Mouse (Mus musculus) limb, embryonic 11.5 days (tissue): ENCODE data around the gene Spata33. TPM values are rescaled to one million over a fixed set of nuclear protein-coding genes. Genes with fewer than 3 reads are reported as not detected.
"Not testable (repeated sequence)": the region's sequence is repeated elsewhere in the genome, so short reads cannot be mapped to it uniquely, and the experiment has no call there.

Experiments used
- ATAC-seq: fragments of 200-750 bp; cut with Nextera tagmentation; 2 replicates; pipeline ENCODE4 v1.8.0; 2017; ENCODE audit warnings: low read depth; ENCODE audit not compliant: insufficient number of reproducible peaks, low FRiP score, low TSS enrichment
- DNase-seq: peaks from one replicate; pipeline ENCODE4 v3.0.0-alpha.2; 2015; ENCODE audit warnings: low spot score
- H3K27ac ChIP-seq: fragments of 300-500 bp; sonication (generic); replicated peaks from 2 replicates; pipeline ENCODE4 v1.5.1; 2014; ENCODE audit warnings: low read depth, mild to moderate bottlenecking, low read length
- H3K27me3 ChIP-seq: fragments of 300-500 bp; sonication (generic); 2 replicates; pipeline ENCODE4 v1.6.1; 2014; ENCODE audit warnings: mild to moderate bottlenecking, low read length, mixed read lengths; ENCODE audit not compliant: control insufficient read depth, insufficient read depth
- H3K36me3 ChIP-seq: fragments of 300-500 bp; sonication (generic); 2 replicates; pipeline ENCODE4 v1.6.1; 2014; ENCODE audit warnings: mild to moderate bottlenecking, low read length, moderate library complexity, mixed read lengths; ENCODE audit not compliant: control insufficient read depth, insufficient read depth
- H3K4me1 ChIP-seq: fragments of 300-500 bp; sonication (generic); 2 replicates; pipeline ENCODE4 v1.6.1; 2014; ENCODE audit warnings: low read length, mixed read lengths; ENCODE audit not compliant: control insufficient read depth, insufficient read depth
- H3K4me2 ChIP-seq: fragments of 300-500 bp; sonication (generic); 2 replicates; pipeline ENCODE4 v1.6.1; 2014; ENCODE audit warnings: low read depth, mild to moderate bottlenecking, moderate library complexity; ENCODE audit not compliant: severe bottlenecking
- H3K4me3 ChIP-seq: fragments of 300-500 bp; sonication (generic); 2 replicates; pipeline ENCODE4 v1.5.1; 2014; ENCODE audit warnings: low read depth, low read length
- H3K9ac ChIP-seq: fragments of 300-500 bp; sonication (generic); 2 replicates; pipeline ENCODE4 v1.6.1; 2014; ENCODE audit warnings: mild to moderate bottlenecking, low read length
- H3K9me3 ChIP-seq: fragments of 300-500 bp; sonication (generic); 2 replicates; pipeline ENCODE4 v1.6.1; 2016; ENCODE audit warnings: low read length; ENCODE audit not compliant: control insufficient read depth
- WGBS: fragments of 180-500 bp; shearing (Covaris S2); extraction: QIAGEN DNeasy Blood & Tissue Kit; methylation state at CpG from one replicate; pipeline ENCODE4 v1.1.7; 2014; 5-methylcytosine and 5-hydroxymethylcytosine counted together
- polyA plus RNA-seq: library from polyadenylated mRNA; unstranded; fragments of >200 nt; fragmentation: Nextera tagmentation; extraction: Ambion mirVana; gene quantifications from 2 replicates; pipeline ENCODE4 v1.2.1, GENCODE M21; 2014

Gene Spata33
- polyA plus RNA-seq, 1 experiment from 2014 or later = 3.3 TPM

DNA sequence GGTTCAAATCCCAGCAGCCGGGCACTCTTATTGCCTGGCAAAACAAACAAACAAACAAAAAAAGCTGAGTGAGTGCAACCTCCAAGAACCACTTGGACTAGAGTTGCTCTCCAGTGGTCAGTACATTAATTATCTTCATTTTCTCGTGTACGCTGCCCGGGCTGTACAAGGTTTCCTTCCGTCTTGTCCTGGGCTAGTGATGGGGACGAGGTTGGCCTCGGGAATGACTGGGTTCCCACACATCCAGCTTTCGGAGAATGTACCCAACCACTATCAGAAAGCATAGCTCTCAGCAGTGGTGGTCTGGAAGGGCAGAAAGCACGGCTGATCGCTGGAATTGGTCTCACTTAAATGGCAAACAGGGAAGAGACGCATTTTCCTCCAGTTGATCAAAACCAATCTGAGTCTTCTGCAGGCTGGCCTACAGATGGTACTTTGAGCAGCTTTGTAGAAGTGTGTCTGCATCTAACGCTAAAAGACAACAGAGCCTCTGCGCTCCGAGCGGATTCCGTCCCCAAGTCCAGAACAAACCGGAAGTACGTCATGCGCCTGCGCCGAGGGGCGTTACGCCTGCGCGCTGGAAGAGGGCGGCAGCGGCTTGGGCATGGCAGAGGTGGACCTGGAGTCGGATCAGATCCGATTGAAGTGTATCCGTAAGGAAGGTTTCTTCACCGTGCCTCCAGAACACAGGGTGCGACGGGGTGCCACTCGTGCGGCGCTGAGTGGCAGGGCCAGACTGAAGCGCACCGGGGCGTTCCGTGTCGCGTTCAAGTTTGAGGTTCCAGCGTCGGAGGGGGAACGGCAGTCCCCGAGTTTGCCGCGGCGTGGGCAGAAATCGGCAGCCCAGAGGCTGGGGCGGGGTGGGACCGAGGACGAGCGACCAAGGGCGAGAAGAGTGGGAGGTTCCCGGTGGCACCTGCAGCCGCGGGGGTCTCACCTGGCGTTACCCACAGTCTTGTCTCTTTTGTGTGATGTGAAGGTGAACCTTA is 11.9 kb downstream of the Spata33 start, which contains the start of gene Cdk10:
TSS of gene Cdk10 (plus strand) at position 565 of the 989 bp plus-strand sequence.
- Histone ChIP-seq H3K9ac (peak within 1 kb of the TSS; percentile 90), H3K27me3 (no peaks in the 10 kb centered on the region; the same call in 1 of the 2 replicates), H3K27ac (peak within 1 kb of the TSS; percentile 72), H3K36me3 (0 out of 2 replicates have a peak, but pooled peaks cover 4% of the 10 kb centered on the region), H3K4me2 (peak within 1 kb of the TSS; percentile 83), H3K4me3 (peak within 1 kb of the TSS; percentile 91), H3K4me1 (peaks cover 9% of the 10 kb centered on the region; the same call in 1 of the 2 replicates), H3K9me3 (no peaks in the 10 kb centered on the region)
- WGBS = 3% methylated on average over 59 of the region's 59 CpGs
- peak; percentile 79 for ATAC-seq
- DNase-seq = peak; percentile 94

DNA sequence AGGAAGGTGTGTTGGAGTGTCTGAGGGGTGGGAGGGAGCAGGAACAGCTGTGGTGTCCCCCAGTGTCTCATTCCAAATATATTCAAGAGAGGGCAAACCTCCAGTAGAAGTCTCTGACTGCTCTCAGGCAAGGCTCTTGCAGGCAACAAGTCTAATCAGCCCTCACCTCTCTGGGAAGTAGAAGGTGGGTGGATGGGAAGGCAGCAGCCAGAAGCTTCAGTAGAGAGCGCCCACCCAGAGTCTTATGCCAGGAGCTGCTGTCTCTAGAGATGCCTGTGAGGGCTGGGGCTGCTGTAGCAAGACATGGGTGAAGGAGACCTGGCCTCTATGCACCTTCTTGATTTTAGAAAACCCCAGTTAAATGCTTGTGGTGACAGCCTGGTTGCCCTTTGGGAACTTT is 15.8 kb downstream of the Spata33 start:
- no peaks in the 10 kb centered on the region for H3K9me3 ChIP-seq
- WGBS = 90% methylated on average over 1 of the region's 1 CpGs
- no peak overlapping the region for H3K27ac ChIP-seq
- H3K4me3 ChIP-seq = no peak overlapping the region
- peaks cover 9% of the 10 kb centered on the region; the same call in 1 of the 2 replicates for H3K4me1 ChIP-seq
- H3K27me3 ChIP-seq = no peaks in the 10 kb centered on the region
- H3K36me3 ChIP-seq = 0 out of 2 replicates have a peak, but pooled peaks cover 4% of the 10 kb centered on the region
- H3K9ac ChIP-seq = no peak overlapping the region
- DNase-seq (no peak), ATAC-seq (no peak)
- H3K4me2 ChIP-seq = no peak overlapping the region

DNA sequence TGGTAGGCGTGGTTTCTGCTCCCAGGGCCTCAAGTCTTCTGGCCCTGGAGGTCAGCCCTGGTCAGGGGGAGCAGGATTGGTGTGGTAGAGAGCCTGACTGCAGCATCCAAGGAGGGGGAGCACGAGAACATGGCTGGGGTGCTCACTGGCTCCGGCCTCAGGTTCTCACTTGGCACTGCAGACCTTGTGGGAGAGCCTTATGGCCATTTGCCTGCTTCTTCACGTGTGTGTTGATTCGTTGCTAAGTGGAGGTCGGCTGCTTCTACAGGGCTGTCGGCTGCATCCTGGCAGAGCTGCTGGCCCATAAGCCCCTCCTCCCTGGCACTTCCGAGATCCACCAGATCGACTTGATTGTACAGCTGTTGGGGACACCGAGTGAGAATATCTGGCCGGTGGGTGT is 17.7 kb downstream of the Spata33 start:
- H3K4me1 ChIP-seq, DNase-seq, ATAC-seq, H3K4me2 ChIP-seq, H3K4me3 ChIP-seq, H3K27ac ChIP-seq, H3K36me3 ChIP-seq, H3K9me3 ChIP-seq, H3K9ac ChIP-seq: not testable (repeated sequence)
- 83% methylated on average over 9 of the region's 11 CpGs for WGBS
- peaks cover 16% of the 10 kb centered on the region for H3K27me3 ChIP-seq

DNA sequence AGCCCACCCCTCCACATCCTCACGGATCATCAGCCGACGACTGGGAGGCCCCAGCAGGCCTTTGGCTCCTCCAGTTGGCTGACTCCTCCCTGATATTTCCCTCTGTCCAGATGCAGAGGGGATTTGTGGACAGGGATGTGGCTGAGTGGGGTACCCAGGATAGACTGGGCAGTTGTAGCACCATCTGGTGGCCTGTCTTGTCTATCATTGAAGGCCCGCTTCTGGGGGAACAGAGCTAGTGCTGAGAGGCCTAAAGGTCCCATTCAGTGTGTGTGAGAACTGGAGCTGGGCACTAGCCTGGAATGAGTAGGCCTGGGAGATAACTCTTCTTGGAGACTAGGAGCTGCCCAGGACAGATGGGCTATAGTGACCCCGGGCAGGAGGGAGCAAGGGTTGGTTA is 19.1 kb downstream of the Spata33 start:
- H3K9me3 ChIP-seq = no peaks in the 10 kb centered on the region
- H3K4me2 ChIP-seq = no peak overlapping the region
- no peak overlapping the region for H3K27ac ChIP-seq
- 59% methylated on average over 5 of the region's 5 CpGs for WGBS
- DNase-seq (no peak), ATAC-seq (no peak)
- 0 out of 2 replicates have a peak, but pooled peaks cover 4% of the 10 kb centered on the region for H3K36me3 ChIP-seq
- peaks cover 22% of the 10 kb centered on the region for H3K27me3 ChIP-seq
- no peak overlapping the region for H3K4me3 ChIP-seq
- H3K9ac ChIP-seq = no peak overlapping the region
- peaks cover 7% of the 10 kb centered on the region; the same call in 1 of the 2 replicates for H3K4me1 ChIP-seq

DNA sequence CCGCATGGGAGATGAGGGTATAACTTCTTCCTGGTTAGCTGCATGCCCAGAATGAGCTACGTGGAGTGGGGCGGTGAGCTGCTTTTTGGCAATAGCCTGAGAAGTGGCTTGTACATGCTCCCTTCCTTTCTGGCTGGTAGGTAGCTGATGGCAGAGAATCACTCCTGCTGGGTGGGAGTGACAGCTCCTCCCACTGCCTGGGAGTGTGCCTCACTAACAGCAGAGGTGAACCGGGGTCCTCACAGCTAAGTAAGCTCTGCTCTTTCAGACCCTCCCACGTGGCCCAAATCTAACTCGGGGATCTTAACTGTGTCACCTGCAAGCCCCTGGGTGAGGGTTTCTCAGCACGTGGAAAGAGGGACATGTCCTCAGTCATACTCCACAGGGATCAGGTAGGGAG is 19.9 kb downstream of the Spata33 start:
- Histone ChIP-seq H3K27ac (no peak overlapping the region), H3K9me3 (no peaks in the 10 kb centered on the region), H3K4me2 (no peak overlapping the region), H3K4me3 (no peak overlapping the region), H3K4me1 (peaks cover 7% of the 10 kb centered on the region; the same call in 1 of the 2 replicates), H3K27me3 (peaks cover 22% of the 10 kb centered on the region), H3K36me3 (0 out of 2 replicates have a peak, but pooled peaks cover 4% of the 10 kb centered on the region), H3K9ac (no peak overlapping the region)
- ATAC-seq (no peak), DNase-seq (no peak)
- WGBS = 21% methylated on average over 7 of the region's 7 CpGs

DNA sequence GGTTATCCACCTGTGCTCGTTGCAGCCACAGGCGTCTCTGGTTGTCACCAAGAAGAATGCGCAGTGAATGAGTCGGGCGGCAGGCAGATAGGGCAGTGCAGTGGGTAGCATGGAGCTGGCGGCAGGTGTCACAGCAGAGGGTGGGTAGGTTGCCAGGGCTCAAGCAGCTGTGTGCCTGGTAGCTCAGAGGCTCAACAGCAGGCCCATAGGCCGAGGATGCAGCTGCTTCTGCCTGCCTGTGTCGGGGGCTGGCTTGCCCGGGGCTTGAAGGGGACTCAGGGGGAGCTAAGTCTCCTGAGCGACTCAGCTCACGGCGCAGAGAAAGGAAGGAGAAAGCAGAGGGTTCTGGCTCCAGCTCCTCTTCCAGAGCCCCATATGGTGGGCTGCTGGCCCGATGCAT is 20.7 kb downstream of the Spata33 start:
- Histone ChIP-seq H3K27me3 (peaks cover 22% of the 10 kb centered on the region), H3K27ac (no peak overlapping the region)

DNA sequence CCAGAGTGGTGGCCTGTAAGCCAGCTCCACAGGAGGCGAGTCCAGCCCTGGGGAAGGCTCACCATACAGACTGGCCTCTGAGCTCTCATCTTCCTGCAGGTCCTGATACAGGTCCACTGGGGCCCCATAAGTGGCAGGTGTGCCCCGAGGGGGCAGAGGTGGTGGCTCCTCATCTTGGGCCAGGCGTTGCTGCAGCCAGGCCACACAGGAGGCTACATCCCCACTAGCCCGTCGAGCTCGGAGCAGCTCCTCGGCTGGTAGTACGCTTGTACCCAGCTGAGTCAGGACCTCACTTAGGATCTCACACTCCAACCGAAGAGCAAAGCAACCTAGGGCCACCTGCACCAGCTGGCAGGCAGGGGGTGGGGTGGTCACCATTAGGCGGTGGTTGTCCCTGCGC is 21.1 kb downstream of the Spata33 start:
- H3K4me3 ChIP-seq = no peak overlapping the region
- H3K36me3 ChIP-seq = no peaks in the 10 kb centered on the region
- H3K4me2 ChIP-seq = no peak overlapping the region
- peaks cover 7% of the 10 kb centered on the region; the same call in 1 of the 2 replicates for H3K4me1 ChIP-seq
- H3K9ac ChIP-seq = no peak overlapping the region
- H3K9me3 ChIP-seq = no peaks in the 10 kb centered on the region
- WGBS = 76% methylated on average over 11 of the region's 11 CpGs
- ATAC-seq (no peak), DNase-seq (no peak)
- peaks cover 22% of the 10 kb centered on the region for H3K27me3 ChIP-seq
- no peak overlapping the region for H3K27ac ChIP-seq

More for the DNA sequence above, 20.7 kb downstream of the Spata33 start:
- Histone ChIP-seq H3K9me3 (no peaks in the 10 kb centered on the region), H3K4me2 (no peak overlapping the region), H3K9ac (no peak overlapping the region), H3K4me3 (no peak overlapping the region), H3K36me3 (0 out of 2 replicates have a peak, but pooled peaks cover 2% of the 10 kb centered on the region), H3K4me1 (peaks cover 7% of the 10 kb centered on the region; the same call in 1 of the 2 replicates)
- ATAC-seq (no peak), DNase-seq (no peak)
- 63% methylated on average over 13 of the region's 13 CpGs for WGBS

DNA sequence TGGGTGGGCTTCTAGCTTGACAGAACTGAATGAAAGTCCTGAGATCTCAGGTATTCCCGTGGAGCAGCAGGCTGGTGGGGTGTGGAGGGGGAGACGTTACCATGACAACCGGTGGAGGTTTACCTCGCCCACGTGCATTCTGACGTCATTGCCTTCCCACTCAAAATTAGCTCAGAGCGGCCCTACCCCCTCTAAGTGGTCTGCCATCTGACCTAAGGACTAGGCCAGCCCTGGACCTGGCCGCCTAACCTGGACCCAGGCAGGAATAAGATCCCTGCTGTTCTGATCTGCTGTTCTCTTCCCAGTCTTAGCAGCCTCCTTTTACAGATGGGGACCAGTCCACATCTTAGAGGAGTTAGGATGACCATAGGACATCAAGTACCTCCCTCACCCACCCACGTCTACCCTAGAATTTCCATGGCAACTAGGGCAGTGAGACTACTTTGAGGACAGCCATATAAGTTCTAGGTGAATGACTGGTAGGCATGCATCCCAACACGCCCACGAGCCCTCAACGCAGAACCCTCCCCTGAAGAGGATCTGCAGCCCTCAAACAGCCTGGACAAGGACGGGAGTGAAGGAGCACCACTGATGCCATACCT is 22.4 kb downstream of the Spata33 start:
- H3K27ac ChIP-seq = no peak overlapping the region
- no peaks in the 10 kb centered on the region for H3K36me3 ChIP-seq
- peak overlapping the region; percentile 80 for H3K4me2 ChIP-seq
- H3K4me3 ChIP-seq = peak overlapping the region; percentile 42
- ATAC-seq = no peak
- H3K4me1 ChIP-seq = peaks cover 7% of the 10 kb centered on the region; the same call in 1 of the 2 replicates
- H3K9ac ChIP-seq = peak overlapping the region; percentile 24; the same call in 1 of the 2 replicates
- H3K9me3 ChIP-seq = no peaks in the 10 kb centered on the region
- DNase-seq = no peak
- 37% methylated on average over 13 of the region's 13 CpGs for WGBS
- peaks cover 22% of the 10 kb centered on the region for H3K27me3 ChIP-seq
